10 mouse cellular contexts compared by ENCODE assay signal in the genomic region with DNA sequence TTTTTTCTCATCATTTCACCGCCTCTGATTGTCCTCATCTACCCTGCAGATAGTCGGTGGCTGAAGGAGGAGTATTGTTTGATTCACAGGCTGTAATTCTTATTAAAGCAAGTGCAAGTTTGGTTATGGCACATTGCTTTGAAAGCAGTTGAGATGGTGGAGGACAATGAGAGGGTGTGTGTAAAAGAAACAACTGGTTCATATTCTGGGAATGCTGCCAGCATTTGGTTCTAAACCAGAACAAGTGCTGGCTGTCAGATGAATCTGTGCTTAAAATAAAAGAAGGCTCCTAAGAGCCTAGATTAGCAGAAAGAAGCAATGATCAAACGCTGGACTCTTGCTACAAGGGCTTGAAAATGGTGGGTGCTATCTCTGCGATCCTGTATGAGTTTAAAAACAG.
DNase-seq lines count a peak whose midpoint lies in the region; ATAC-seq and TF ChIP-seq lines count a peak whose summit lies in the region.
"Had no signal": no experiment of that assay in that cellular context is flagged by ENCODE, and none has a peak within 500 bp of the region (broad histone marks: within the 10 kb centered on the region; RNA-seq: fewer than 3 reads in every experiment).

No protein-coding gene starts in this region.

- H3K27ac ChIP-seq in lung, embryonic 14.5 days (ENCODE audit: low read depth), result no peak overlapping the region
- peak overlapping the region; percentile 42 for H3K27ac ChIP-seq in forebrain, embryonic 15.5 days (replicated peaks)
- no peak overlapping the region for H3K27ac ChIP-seq in kidney, adult 2 months (ENCODE audit: insufficient read depth, low read depth, low read length)
- H3K27ac ChIP-seq: hindbrain, embryonic 10.5 days; limb, embryonic 12.5 days had no signal

- H3K4me1 ChIP-seq in lung, embryonic 14.5 days (ENCODE audit: insufficient read depth), result 0 out of 2 replicates have a peak, but pooled peaks cover 4% of the 10 kb centered on the region
- H3K4me1 ChIP-seq in lung, adult 2 months (ENCODE audit: control insufficient read depth, insufficient read depth, low read length), result no peaks in the 10 kb centered on the region
- peaks cover 19% of the 10 kb centered on the region for H3K4me1 ChIP-seq in forebrain, embryonic 15.5 days
- H3K4me1 ChIP-seq in kidney, adult 2 months (ENCODE audit: control insufficient read depth, insufficient read depth, low read length), result no peaks in the 10 kb centered on the region
- H3K4me1 ChIP-seq: hindbrain, embryonic 10.5 days; limb, embryonic 12.5 days had no signal

- no peak for TF ChIP-seq POLR2A in lung, adult 2 months (IDR thresholded peaks at IDR 0.05; ENCODE audit: borderline replicate concordance, extremely low read depth, low read depth, low read length)
- no peak for TF ChIP-seq POLR2A in kidney, adult 2 months (IDR thresholded peaks at IDR 0.05; ENCODE audit: low read depth, low read length)

- H3K4me2 ChIP-seq in lung, embryonic 14.5 days, result no peak overlapping the region
- no peak overlapping the region for H3K4me2 ChIP-seq in forebrain, embryonic 15.5 days (replicated peaks)
- H3K4me2 ChIP-seq: limb, embryonic 12.5 days had no signal

- no peak overlapping the region for H3K9ac ChIP-seq in lung, embryonic 14.5 days
- H3K9ac ChIP-seq in forebrain, embryonic 15.5 days (replicated peaks), result no peak overlapping the region
- H3K9ac ChIP-seq: limb, embryonic 12.5 days had no signal

- DNase-seq in lung, embryonic 14.5 days, result peak; percentile 85
- DNase-seq in lung, adult 2 months, result no peak
- peak; percentile 20 for DNase-seq in heart, postnatal 4 days
- DNase-seq in lung, postnatal 36 days, result peak; percentile 23
- DNase-seq in spleen, postnatal 14 days (ENCODE audit: low spot score in 2 of 2), result no peak
- no peak for DNase-seq in kidney, adult 2 months
- DNase-seq: thymus, postnatal 36 days had no signal

- ATAC-seq in lung, embryonic 14.5 days (ENCODE audit: insufficient read depth), result peak; percentile 21; the same call in 1 of the 2 replicates
- ATAC-seq in forebrain, embryonic 15.5 days (replicated peaks), result no peak

- H3K36me3 ChIP-seq in lung, embryonic 14.5 days (ENCODE audit: insufficient read depth), result no peaks in the 10 kb centered on the region
- no peaks in the 10 kb centered on the region for H3K36me3 ChIP-seq in forebrain, embryonic 15.5 days
- no peaks in the 10 kb centered on the region for H3K36me3 ChIP-seq in kidney, adult 2 months (ENCODE audit: control insufficient read depth, insufficient read depth, low read length)
- H3K36me3 ChIP-seq: hindbrain, embryonic 10.5 days; limb, embryonic 12.5 days had no signal

- no peak for TF ChIP-seq CTCF in lung, embryonic 14.5 days (IDR thresholded peaks at IDR 0.05; ENCODE audit: low read depth)
- TF ChIP-seq CTCF in lung, adult 2 months (IDR thresholded peaks at IDR 0.05; ENCODE audit: insufficient read depth, low read length), result no peak
- TF ChIP-seq CTCF in kidney, adult 2 months (conservative IDR thresholded peaks at IDR 0.05; ENCODE audit: insufficient read depth, insufficient read length, low read depth, low read length), result no peak

- no peak overlapping the region for H3K4me3 ChIP-seq in lung, embryonic 14.5 days (ENCODE audit: low read depth, low read length)
- H3K4me3 ChIP-seq in lung, adult 2 months (replicated peaks; ENCODE audit: extremely low read depth, low read depth, low read length), result no peak overlapping the region
- H3K4me3 ChIP-seq in forebrain, embryonic 15.5 days, result no peak overlapping the region
- no peak overlapping the region for H3K4me3 ChIP-seq in kidney, adult 2 months (ENCODE audit: insufficient read depth, low read depth, low read length)
- H3K4me3 ChIP-seq: hindbrain, embryonic 10.5 days; limb, embryonic 12.5 days had no signal

- no peaks in the 10 kb centered on the region for H3K27me3 ChIP-seq in lung, embryonic 14.5 days (ENCODE audit: insufficient read depth, low read length)
- no peaks in the 10 kb centered on the region for H3K27me3 ChIP-seq in forebrain, embryonic 15.5 days
- H3K27me3 ChIP-seq in kidney, adult 2 months (replicated peaks; ENCODE audit: control insufficient read depth, insufficient read depth, low read length), result no peaks in the 10 kb centered on the region

- no peaks in the 10 kb centered on the region for H3K9me3 ChIP-seq in lung, embryonic 14.5 days (ENCODE audit: low read depth, low read length)
- H3K9me3 ChIP-seq in forebrain, embryonic 15.5 days, result no peaks in the 10 kb centered on the region
- H3K9me3 ChIP-seq: hindbrain, embryonic 10.5 days had no signal

- 35% methylated on average over 4 of the region's 4 CpGs for WGBS in lung, embryonic 14.5 days
- WGBS in lung, adult 2 months, result 48% methylated on average over 4 of the region's 4 CpGs
- WGBS in forebrain, embryonic 15.5 days, result 29% methylated on average over 4 of the region's 4 CpGs
- 76% methylated on average over 4 of the region's 4 CpGs for WGBS in kidney, adult 2 months

Comparison
In these comparisons a context has a peak if more than half of its experiments do, and no peak if none do; other contexts are left out.
1. DNase-seq: peak in lung, embryonic 14.5 days (single experiment), heart, postnatal 4 days (single experiment) and lung, postnatal 36 days (single experiment); none in lung, adult 2 months (single experiment), spleen, postnatal 14 days (0 of 2) and kidney, adult 2 months (single experiment).